Mouse (Mus musculus): ENCODE results near the gene Stx6. TPM values are rescaled to one million over a fixed set of nuclear protein-coding genes. Genes with fewer than 3 reads are reported as not detected.

Stx6 gene
- polyA plus RNA-seq (2012; rRNA removed) = 115 and 116 TPM in 2 replicates

DNA sequence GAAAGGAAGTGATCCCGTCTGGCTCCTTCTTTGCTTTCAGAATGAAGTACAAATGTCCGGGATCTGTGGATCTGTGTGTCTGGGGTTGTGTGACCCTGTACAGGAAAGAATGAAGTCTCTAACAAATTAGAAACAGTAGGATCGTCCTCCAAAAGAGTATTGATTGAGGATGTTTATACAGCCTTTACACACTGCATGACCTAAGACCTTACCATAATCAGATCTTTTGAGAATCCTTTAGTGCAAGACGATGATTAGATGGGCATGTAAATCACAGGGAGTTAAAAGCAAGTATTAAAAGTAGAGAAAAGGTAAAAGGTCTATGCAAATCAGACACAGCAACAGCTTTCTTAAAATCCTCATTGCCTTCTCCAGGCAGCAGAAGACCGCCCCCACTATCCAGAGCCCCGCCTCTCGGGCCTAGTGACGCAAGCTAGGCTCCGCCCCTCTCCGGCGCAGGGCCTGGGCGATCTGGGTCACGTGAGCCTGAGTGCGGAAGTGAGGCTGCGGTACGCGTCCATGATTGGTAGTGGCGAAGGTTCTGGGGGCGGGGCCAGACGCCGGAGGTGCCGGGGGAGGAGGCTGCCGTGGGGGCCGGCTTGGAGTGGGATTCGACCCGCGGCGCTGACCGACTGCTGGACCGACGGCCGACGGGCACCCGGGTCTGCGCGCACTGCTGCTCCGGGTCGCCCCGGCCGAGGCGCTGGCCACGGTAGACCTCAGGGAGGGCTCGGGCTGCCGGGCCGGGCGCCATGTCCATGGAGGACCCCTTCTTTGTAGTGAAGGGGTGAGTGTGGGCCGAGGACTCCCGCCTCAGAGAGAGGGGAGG is at the start of gene Stx6:
TSS of gene Stx6 (plus strand) at position 575 of the 829 bp plus-strand sequence.
- DNase-seq (ENCODE audit: low read depth) = peak; percentile 99
- no peak for TF ChIP-seq CTCF (IDR thresholded peaks at IDR 0.05; ENCODE audit: borderline replicate concordance, extremely low read depth, insufficient read depth, insufficient read length)
- peak; percentile 88 for TF ChIP-seq POLR2A (IDR thresholded peaks at IDR 0.05; ENCODE audit: borderline replicate concordance, extremely low read depth, insufficient read depth, insufficient read length, poor library complexity, severe bottlenecking)

GRCm38 (mm10) chr1:155109387-155110350 is 48.8 kb upstream of the Stx6 start:
- peak; percentile 79 for DNase-seq (ENCODE audit: low read depth)
- TF ChIP-seq POLR2A (IDR thresholded peaks at IDR 0.05; ENCODE audit: borderline replicate concordance, extremely low read depth, insufficient read depth, insufficient read length, poor library complexity, severe bottlenecking) = no peak
- TF ChIP-seq CTCF (IDR thresholded peaks at IDR 0.05; ENCODE audit: borderline replicate concordance, extremely low read depth, insufficient read depth, insufficient read length) = no peak

DNA sequence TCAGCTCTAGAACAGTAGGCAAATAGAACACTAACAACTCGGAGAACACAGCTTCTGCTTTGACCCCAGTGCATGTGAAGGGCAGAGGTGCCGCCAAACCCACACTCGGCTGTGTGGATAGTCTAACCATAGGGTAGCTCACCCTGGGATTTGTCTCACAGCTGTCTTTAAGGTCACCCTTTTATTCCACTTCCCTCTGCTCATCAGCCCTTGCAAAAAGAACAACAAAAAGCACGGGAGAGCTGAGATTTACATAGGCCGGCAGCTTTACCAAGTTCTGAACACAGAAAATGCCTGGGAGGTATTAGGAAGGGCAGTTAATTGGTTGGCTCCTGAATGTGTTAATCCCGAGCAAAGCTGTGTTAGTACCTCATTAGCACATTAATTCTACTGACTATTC is 47.0 kb upstream of the Stx6 start:
- no peak for TF ChIP-seq POLR2A (IDR thresholded peaks at IDR 0.05; ENCODE audit: borderline replicate concordance, extremely low read depth, insufficient read depth, insufficient read length, poor library complexity, severe bottlenecking)
- no peak for TF ChIP-seq CTCF (IDR thresholded peaks at IDR 0.05; ENCODE audit: borderline replicate concordance, extremely low read depth, insufficient read depth, insufficient read length)
- DNase-seq (ENCODE audit: low read depth) = peak; percentile 91

GRCm38 (mm10) chr1:155112118-155112517 is 46.4 kb upstream of the Stx6 start:
- no peak for DNase-seq (ENCODE audit: low read depth)

DNA sequence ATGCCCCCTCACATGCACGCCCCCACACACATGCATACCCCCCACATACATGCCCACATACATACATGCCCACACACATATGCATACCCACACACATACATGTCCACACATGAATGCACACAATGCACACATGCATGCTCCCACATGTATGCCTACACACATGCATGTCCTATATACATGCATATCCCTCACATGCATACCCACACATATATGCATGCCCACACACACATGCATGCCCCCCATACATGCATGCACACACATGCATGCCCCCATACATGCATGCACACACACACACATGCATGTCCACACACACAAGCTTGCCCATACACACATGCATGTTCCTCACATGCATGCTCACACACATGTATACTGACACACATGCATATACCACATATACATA is 45.6 kb upstream of the Stx6 start:
- no peak for DNase-seq (ENCODE audit: low read depth)
- TF ChIP-seq CTCF (IDR thresholded peaks at IDR 0.05; ENCODE audit: borderline replicate concordance, extremely low read depth, insufficient read depth, insufficient read length) (no peak), POLR2A (IDR thresholded peaks at IDR 0.05; ENCODE audit: borderline replicate concordance, extremely low read depth, insufficient read depth, insufficient read length, poor library complexity, severe bottlenecking) (no peak)

More at GRCm38 (mm10) chr1:155112118-155112517, 46.4 kb upstream of the Stx6 start:
- TF ChIP-seq POLR2A (IDR thresholded peaks at IDR 0.05; ENCODE audit: borderline replicate concordance, extremely low read depth, insufficient read depth, insufficient read length, poor library complexity, severe bottlenecking) (no peak), CTCF (IDR thresholded peaks at IDR 0.05; ENCODE audit: borderline replicate concordance, extremely low read depth, insufficient read depth, insufficient read length) (no peak)

DNA sequence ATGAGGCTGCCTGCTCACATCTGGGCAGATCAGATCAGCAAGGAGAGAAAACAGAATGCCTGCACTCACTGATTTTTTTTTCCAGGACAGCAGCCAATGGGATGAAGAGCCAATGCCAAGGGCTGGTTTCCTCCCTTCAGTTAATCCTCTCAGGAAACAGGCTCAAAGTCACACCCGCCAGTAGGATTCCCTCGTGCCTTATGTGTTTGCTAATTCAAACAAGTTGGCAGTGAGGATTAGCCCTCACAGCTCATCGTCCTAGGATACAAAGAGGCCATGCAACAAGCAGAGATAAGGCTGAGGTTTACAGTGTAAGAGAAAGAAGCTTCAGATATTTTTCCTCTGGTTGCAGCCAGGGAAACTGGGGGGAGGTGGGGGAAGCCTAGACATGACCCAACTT is 44.6 kb upstream of the Stx6 start:
- DNase-seq (ENCODE audit: low read depth) = peak; percentile 78
- no peak for TF ChIP-seq POLR2A (IDR thresholded peaks at IDR 0.05; ENCODE audit: borderline replicate concordance, extremely low read depth, insufficient read depth, insufficient read length, poor library complexity, severe bottlenecking)
- no peak for TF ChIP-seq CTCF (IDR thresholded peaks at IDR 0.05; ENCODE audit: borderline replicate concordance, extremely low read depth, insufficient read depth, insufficient read length)

GRCm38 (mm10) chr1:155119719-155120118 is 38.8 kb upstream of the Stx6 start:
- no peak for TF ChIP-seq CTCF (IDR thresholded peaks at IDR 0.05; ENCODE audit: borderline replicate concordance, extremely low read depth, insufficient read depth, insufficient read length)
- no peak for TF ChIP-seq POLR2A (IDR thresholded peaks at IDR 0.05; ENCODE audit: borderline replicate concordance, extremely low read depth, insufficient read depth, insufficient read length, poor library complexity, severe bottlenecking)
- DNase-seq (ENCODE audit: low read depth) = no peak

DNA sequence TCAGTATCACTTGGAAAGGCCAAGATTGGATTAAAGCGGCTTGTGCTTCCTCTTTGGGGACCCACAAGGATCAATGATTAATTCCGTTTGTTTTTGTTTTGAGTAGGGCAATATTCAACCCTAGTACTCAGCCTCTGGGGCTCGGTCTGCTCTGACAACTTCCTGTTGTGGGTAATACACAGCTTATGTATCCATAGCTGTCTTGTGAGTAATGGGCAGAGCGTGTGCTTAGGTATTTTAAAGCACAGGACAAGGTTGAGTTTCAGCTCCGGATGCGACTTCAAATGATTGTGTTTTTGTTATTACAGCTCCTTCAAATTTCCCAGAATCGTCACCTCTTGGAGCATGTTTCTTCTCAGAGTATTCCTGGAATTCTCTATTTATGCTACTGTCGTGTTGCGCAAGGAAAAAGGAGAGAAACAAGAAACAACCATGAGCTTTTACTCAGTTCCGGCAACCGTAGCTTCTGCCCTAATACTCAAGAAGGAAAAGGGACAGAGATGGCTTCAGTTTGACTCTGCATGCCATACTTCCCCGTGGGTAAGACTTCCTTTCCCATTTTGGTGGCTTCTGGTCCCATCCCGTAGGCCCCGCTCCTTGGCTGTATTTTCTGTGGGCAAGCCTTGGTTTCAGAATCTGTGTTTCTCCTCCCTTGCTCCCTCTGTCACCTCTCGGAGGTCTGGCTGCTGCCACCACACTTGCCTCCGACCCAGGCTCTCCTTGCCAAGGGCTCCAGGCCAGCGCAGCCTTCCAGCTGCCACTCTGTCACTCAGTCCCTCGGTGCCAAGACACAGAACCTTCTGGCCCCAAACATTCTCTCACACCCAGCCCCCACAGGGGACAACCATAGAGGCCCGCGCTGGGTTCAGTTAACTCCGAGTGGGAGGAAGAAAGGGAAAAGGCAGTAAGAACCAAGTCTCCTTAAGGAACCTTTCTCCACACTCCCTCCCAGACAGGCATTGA is 36.3 kb upstream of the Stx6 start:
- peak; percentile 77 for DNase-seq (ENCODE audit: low read depth)
- TF ChIP-seq POLR2A (IDR thresholded peaks at IDR 0.05; ENCODE audit: borderline replicate concordance, extremely low read depth, insufficient read depth, insufficient read length, poor library complexity, severe bottlenecking) (no peak), CTCF (IDR thresholded peaks at IDR 0.05; ENCODE audit: borderline replicate concordance, extremely low read depth, insufficient read depth, insufficient read length) (no peak)

DNA sequence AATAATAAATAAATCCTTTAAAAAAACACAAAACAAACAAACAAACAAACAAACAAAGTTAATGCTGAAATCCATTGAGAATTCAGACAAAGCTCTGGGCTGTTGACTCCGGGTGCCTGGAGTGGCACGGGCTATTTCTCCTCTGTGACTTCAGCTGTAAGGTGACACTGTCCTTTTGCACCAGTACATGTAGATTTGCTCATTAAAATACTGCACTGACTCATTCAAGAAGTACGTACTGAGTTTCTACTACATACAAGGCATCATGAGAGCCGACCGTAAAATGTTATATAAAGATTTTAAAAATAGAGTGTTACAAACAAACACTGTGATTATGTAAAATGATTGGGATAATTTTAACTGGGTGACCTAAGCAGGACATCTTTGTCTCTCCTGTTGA is 34.1 kb upstream of the Stx6 start:
- DNase-seq (ENCODE audit: low read depth) = no peak
- no peak for TF ChIP-seq POLR2A (IDR thresholded peaks at IDR 0.05; ENCODE audit: borderline replicate concordance, extremely low read depth, insufficient read depth, insufficient read length, poor library complexity, severe bottlenecking)
- no peak for TF ChIP-seq CTCF (IDR thresholded peaks at IDR 0.05; ENCODE audit: borderline replicate concordance, extremely low read depth, insufficient read depth, insufficient read length)

GRCm38 (mm10) chr1:155126716-155127115 is 31.8 kb upstream of the Stx6 start:
- TF ChIP-seq POLR2A (IDR thresholded peaks at IDR 0.05; ENCODE audit: borderline replicate concordance, extremely low read depth, insufficient read depth, insufficient read length, poor library complexity, severe bottlenecking) = no peak
- TF ChIP-seq CTCF (IDR thresholded peaks at IDR 0.05; ENCODE audit: borderline replicate concordance, extremely low read depth, insufficient read depth, insufficient read length) = no peak
- DNase-seq (ENCODE audit: low read depth) = no peak
